Mouse (Mus musculus): Measurements from ENCODE around the gene Gimap7.
"Not testable (repeated sequence)": the region's sequence is repeated elsewhere in the genome, so short reads cannot be mapped to it uniquely, and the experiment has no call there.

Gene Gimap7

DNA sequence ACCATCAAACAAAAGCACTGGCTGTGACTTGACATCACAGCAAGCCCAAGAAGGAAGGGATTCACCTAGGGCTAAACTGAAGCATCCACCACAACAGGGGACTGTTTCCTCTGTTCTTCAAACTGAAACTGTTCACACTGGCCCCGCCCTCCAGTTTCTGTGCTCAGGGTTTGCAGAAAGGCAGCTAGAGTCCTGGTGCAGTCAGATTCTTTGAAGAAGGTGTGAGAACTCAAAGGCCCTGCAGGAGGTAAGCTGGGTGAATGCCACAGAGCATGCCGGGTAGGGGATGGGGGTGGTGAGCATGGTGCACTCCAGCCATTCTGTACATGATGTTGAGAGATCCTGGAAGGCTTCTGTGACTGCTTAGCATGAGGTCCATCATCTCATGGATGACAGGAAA lies at the start of gene Gimap7, which contains the start of gene Gm28053:
TSS of gene Gimap7 (plus strand) at position 167 of the 400 bp plus-strand sequence.
TSS of gene Gm28053 (plus strand) at position 153 of the 400 bp plus-strand sequence.
- in situ Hi-C loops (cut with MboI; ENCODE audit: unreplicated experiment in 2 of 2): no loop called here

DNA sequence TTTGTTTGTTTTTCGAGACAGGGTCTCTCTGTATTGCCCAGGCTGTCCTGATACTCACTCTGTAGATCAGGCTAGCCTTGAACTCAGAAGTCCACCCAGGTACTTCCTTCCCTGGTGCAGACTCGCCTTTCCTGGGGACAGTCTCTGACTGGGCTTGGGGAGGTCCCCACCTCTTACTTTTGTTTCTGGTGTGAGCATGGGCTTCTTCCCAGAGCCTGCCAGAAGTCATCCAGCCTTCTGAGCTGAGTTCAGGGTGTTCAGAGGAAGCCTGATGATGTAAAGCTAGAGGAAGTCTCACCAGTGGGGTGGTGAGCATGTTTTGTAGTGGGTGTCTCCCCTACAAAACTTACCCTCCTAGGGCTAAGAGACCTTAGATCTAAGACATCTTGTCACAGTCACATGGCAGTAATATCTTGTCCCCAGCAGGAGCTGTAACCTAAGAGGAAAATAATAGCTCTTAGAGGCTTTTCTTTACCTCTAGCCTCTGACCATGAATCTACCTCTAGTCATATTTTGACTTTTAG lies 48.9 kb upstream of the Gimap7 start:
- in situ Hi-C loops (cut with MboI; ENCODE audit: unreplicated experiment in 2 of 2): no loop called here

DNA sequence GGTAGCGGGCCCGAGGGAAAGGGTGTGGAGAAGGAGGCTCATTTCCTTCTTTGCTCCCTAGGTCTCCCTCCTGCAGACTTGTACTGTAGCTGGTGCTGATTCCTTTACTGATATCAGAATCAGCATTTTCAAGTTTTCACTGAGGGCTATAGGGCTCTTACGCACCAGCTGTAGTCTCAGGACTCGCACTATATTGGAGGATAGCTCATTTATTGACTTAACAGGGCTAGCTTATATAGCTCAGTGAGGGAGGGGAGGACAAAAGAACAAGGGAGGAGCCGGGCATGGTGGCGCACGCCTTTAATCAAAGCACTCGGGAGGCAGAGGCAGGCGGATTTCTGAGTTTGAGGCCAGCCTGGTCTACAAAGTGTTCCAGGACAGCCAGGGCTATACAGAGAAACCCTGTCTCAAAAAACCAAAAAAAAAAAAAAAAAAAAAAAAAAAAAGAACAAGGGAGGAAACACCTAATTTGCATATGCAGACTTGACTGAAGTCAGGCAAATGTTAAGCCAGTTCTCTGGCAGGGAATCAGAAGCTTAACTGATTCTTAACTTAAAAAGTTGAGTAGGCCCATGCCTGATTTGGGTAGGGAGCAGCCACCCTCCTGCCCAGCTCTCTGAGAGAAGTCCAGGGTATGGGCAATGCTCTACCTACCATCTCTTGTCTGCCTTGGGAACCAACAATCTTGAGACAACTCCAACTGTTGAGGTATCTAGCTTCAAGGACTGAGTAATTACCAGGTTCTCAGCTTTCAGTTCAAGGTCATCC lies 43.9 kb upstream of the Gimap7 start:
- in situ Hi-C loops (cut with MboI; ENCODE audit: unreplicated experiment in 2 of 2): no loop called here

DNA sequence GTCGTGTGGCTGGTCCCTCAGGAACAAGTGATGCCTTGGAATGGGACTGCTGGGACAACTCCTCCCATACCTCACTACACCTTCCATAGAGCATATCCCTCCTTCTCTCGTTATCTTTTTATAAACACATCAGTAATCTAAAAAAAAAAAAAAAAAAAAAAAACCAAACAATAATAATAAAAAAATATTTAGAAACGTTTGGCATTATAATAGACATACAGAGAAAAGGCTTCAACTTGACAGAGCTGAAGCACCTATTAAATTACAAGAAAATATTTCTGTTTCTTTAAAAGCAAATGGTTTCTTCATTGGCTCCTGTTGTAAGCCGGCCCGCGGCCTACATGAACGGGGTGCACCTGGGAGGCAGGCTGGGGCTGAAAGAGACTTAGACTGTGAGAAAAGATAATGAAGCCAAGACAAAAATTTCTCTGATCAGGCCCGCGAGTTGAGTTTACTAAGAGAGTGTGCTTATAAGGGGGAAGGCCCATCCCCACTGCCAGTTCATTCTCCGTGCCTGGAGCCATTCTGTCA lies 43.0 kb upstream of the Gimap7 start:
- in situ Hi-C loops (cut with MboI; ENCODE audit: unreplicated experiment in 2 of 2): no loop called here

DNA sequence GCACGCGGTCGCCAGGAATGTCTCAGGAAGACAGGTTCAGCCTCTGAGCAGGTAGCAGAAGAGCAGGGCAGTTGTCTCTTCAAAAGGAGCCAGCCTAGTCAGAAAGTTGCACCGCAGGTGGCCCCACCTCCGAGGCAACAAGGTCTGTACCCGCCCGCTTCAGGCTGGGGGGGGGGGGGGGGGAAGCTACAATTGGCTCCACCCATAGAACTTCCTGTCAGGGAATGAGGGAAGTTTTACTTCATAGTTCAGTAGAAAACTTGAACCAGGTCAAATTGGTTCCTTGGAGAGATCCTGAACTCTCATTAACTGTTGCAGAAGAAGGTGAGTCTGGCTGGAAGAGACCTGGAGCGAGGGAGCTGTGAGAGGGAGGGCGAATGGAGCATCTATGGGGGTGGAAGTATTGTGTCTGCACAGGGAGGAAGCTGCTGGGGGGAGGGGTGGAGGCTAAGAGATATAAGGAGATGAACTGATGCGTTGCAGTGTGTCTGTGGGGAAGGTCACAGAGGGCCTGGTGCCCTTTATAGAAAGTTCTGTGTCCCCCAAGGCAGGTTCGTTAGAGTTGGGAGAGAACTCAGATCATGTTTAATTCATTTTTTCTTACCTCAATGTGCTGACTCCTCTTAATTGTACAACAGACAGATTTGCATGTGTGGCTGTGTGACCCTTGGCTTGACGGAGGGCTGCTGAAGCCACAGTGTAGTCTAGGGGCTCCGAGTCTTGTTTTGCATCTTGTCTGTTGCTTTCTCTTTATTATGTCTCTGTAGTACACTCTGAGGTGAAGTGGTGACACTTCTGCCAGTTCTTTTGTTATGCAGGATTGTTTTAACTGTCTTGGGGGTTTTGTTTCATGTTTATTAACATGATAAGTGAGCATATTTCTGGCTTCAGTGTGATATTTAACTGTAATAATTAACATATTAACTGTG lies 42.2 kb upstream of the Gimap7 start, which contains the start of gene Gimap9:
TSS of gene Gimap9 (plus strand) at position 199 of the 929 bp plus-strand sequence.
- in situ Hi-C loops (cut with MboI; ENCODE audit: unreplicated experiment in 2 of 2): no loop called here

DNA sequence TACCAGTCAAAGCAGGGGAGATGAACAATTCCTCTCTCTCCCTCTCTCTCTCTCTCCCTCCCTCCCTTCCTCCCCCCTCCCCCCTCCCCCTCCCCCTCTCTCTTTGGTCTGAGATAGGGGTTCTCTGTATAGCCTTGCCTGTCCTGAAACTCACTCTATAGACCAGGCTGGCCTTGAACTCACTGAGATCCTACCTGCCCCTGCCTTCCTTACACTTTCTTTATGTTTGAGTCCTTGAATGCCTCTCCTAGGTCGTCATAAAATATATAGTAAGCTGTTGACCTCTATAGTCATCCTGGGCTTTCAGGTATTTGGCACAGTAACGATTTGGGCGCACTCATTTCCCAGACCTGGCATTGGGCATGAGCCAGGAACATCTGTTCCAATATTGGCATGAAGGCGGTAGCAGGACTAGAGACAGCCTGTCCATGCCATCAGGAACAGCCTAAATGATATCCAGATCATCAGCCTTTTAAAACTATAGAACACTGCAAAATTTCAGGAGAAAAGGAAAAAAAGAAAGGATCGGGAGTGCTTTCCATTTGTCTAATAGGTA lies 41.5 kb upstream of the Gimap7 start:
- in situ Hi-C loops (cut with MboI; ENCODE audit: unreplicated experiment in 2 of 2): no loop called here

DNA sequence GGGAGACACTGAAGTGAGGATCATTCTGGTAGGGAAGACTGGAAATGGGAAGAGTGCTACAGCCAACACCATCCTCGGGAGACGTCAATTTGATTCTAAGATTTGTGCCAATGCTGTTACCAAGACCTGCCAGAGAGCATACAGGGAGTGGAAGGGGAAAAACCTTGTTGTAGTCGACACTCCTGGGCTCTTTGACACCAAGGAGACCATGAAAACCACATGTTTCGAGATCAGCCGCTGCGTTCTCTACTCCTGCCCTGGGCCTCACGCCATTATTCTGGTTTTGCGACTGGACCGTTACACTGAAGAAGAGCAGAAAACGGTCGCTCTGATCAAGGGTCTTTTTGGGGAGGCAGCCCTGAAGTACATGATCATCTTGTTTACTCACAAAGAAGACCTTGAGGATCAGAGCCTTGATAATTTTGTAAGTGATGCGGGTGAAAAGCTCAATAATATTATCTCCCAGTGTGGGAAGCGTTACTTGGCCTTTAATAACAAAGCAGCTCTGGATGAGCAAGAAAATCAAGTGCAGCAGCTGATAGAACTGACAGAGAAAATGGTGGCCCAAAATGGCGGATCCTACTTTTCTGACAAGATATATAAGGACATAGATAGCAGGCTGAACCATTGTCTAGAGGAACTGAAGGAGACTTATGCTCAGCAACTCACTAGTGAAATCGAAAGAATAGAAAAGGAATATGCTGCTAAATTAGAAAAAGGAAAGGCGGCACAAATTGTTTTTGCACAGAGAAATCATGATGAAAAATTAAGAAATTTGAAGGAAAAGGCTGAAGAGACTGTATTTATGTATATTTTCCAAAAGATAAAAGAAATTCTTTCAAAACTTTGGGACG lies 40.7 kb upstream of the Gimap7 start:
- in situ Hi-C loops (cut with MboI; ENCODE audit: unreplicated experiment in 2 of 2): no loop called here

GRCm38 (mm10) chr6:48678391-48678790 lies 40.0 kb upstream of the Gimap7 start:
- in situ Hi-C loops (cut with MboI; ENCODE audit: unreplicated experiment in 2 of 2): no loop called here

DNA sequence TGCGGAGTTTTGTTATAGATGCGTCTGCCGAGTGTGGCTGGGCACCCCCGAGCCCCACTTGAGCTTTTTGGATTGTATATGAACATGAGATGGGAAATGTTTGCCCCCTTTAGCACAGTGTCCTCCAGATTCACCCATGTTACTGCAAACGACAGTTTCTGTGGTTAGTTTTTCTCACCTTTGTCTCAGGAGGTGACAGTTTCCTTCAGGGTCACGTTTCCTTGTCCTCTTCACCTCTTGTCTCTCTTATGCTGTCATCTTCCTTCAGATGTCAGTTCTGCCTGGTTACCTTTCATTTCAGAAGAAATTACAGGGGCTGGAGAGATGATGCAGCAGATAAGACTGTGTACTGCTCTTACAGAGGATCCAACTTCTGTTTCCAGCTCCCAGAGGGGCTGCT lies 38.7 kb upstream of the Gimap7 start:
- in situ Hi-C loops (cut with MboI; ENCODE audit: unreplicated experiment in 2 of 2): no loop called here

- in situ Hi-C loops (cut with MboI; ENCODE audit: unreplicated experiment in 2 of 2): no loop called here
Observed at GRCm38 (mm10) chr6:48680421-48680820, 38.0 kb upstream of the Gimap7 start.

DNA sequence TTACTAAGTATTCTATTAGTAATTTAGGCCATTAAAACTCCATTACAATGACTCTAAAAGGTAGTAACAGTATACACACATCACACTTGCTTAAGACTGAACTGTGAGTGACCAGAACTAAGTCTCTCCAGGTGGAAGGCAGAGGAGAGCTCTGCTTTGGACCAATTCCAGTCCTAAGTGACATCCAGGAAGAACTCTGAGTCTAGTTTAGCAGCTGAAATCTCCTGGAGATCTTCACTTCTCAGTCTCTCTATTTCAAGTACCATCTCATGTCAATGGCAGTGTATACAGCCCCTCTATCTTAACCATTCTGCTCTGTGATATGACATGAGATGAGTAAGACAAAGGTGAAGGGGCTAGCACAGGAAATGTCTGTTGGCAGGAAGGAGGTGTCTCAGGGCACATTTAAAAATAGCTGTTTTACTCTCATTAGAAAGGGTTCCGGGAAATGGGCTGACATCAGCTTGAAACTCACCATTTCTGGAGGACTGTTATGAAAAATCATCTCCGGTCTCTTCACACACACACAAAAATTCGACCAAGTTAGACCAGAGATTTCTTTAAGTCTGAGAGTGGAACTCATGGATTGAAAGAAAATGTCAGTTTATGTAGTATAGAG lies 36.8 kb upstream of the Gimap7 start:
- in situ Hi-C loops (cut with MboI; ENCODE audit: unreplicated experiment in 2 of 2): no loop called here

GRCm38 (mm10) chr6:48682271-48682670 lies 36.1 kb upstream of the Gimap7 start:
- in situ Hi-C loops (cut with MboI; ENCODE audit: unreplicated experiment in 2 of 2): no loop called here

DNA sequence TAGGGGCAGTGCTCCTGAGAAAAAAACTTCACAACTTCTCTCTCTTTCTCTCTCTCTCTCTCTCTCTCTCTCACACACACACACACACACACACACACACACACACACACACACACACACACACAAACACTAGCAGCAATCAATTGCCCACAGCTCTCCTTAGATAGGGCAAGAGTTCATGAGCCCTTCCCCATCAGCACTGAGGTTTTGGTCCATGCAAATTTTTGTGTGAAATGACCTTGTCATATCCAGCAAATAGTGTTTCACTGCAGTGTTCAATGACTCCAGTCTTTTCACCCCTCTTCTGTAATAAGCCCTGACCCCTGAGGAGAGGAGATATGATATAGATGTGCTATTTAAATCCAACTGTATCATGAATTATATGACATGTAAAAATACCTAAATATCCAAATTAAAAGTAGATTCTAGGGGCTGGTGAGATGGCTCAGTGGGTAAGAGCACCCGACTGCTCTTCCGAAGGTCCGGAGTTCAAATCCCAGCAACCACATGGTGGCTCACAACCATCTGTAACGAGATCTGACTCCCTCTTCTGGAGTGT lies 35.1 kb upstream of the Gimap7 start:
- in situ Hi-C loops (cut with MboI; ENCODE audit: unreplicated experiment in 2 of 2): not testable (repeated sequence)

- in situ Hi-C loops (cut with MboI; ENCODE audit: unreplicated experiment in 2 of 2): no loop called here
Observed at GRCm38 (mm10) chr6:48684319-48684718, 34.1 kb upstream of the Gimap7 start, which contains the start of gene Gimap4. Gene Gimap4 (plus strand): TSS chr6:48684549.

GRCm38 (mm10) chr6:48684806-48685205 lies 33.6 kb upstream of the Gimap7 start:
- in situ Hi-C loops (cut with MboI; ENCODE audit: unreplicated experiment in 2 of 2): no loop called here

GRCm38 (mm10) chr6:48685251-48685650 lies 33.2 kb upstream of the Gimap7 start:
- in situ Hi-C loops (cut with MboI; ENCODE audit: unreplicated experiment in 2 of 2): no loop called here

DNA sequence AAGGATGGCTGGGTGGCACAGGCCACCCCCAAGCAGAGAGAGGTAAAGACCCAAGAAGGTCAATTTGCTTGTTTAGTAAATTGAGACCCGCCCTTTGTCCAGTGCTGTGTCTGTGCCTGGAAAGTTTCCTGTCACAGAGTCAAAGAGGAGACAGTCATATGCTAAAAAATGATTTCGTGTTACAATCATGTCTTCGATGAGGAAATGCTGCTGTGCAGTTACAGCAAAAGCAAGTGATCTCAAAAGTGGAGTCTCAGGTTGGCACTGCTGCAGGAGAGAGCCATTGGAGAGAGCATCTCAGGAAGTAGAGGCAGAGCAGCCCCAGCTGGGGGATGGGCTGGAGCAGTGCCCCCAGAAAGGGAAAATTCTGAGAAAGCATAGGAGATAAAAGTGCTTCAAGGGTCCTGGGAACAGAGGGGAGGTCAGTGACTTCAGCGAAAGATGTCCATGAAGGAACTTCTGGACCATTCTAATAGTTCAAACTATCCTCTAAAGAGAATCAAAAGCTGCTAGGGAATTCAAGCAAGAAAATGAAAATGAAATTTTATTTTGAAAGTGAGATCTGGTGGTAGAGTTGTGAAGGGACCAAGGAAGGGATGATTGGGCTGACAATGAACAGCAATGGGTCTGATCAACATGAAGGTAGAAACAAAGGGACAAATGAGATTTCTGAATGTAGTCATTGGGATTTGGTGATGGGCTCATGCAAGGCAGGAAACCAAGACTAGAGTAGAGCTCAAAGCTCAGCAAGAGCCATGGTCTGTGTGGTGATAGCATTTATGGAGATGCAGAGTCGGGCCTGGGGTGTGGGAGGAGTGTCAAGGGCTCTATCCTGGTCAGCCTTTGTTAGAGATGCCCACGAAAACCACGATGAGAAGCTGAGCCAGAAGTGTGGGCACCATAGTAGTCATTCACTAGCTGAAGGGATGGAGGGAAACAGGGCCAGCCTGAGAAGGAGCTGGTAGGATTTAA lies 32.4 kb upstream of the Gimap7 start:
- in situ Hi-C loops (cut with MboI; ENCODE audit: unreplicated experiment in 2 of 2): no loop called here

GRCm38 (mm10) chr6:48687077-48687476 lies 31.3 kb upstream of the Gimap7 start:
- in situ Hi-C loops (cut with MboI; ENCODE audit: unreplicated experiment in 2 of 2): no loop called here

All from v-Abl transformed pro-B cells (cell line).